Mouse (Mus musculus) monocyte, adult 5-6 weeks (primary cell): ENCODE data around the gene Fam163b. TPM values are rescaled to one million over a fixed set of nuclear protein-coding genes. Genes with fewer than 3 reads are reported as not detected.

Experiments
- ATAC-seq: fragments of 153-309, 156-312 bp; replicated peaks from 2 replicates; pipeline ENCODE4 v1.8.0; 2017; ENCODE audit warnings: mild to moderate bottlenecking; ENCODE audit not compliant: low TSS enrichment, insufficient number of reproducible peaks, severe bottlenecking, poor library complexity, low FRiP score
- total RNA-seq: library from RNA; stranded (forward); fragments of 200-1000, 200-491, 200-594 nt; gene quantifications from 3 replicates; pipeline ENCODE4 v1.2.3, GENCODE M21; 2017

Gene Fam163b
- total RNA-seq = not detected in 3 replicates

DNA sequence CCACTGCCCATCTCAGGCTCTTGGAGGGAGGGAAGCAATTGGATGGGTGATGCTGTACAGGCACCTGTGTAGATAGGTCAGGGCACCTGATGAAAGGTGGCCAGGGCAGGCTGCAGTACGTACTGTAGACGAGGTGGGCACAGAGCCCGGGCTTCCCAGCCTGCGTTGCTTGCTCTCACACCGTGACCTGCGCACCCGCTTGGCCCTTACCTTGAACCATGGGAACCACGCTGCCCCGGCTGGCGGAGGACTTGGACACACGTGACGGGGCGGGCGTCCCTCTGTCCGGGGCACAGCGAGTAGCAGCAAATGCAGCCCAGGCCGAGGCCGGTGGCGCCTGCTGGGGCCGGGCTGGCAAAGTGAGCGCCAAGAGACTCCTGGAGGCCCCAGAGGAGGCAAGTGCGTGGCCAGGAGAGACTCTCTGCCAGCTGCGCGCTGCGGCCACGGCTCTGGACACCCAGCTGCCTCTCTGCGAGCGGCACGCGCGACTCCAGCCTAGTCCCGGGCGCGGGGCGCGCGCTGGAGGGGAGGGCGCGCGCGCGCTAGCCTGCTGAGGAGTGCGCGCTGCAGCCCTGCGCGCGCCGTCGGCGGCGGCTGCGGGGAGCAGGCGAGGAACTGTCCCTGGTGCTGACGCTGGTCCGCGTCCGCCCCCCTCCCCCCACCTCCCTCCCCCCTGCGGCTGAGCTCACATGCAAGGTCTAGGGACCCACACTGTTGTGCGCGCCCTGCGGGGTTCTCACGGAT, at the start of gene Fam163b:
TSS of gene Fam163b (minus strand) at position 542 of the 744 bp plus-strand sequence.
- no peak for ATAC-seq

DNA sequence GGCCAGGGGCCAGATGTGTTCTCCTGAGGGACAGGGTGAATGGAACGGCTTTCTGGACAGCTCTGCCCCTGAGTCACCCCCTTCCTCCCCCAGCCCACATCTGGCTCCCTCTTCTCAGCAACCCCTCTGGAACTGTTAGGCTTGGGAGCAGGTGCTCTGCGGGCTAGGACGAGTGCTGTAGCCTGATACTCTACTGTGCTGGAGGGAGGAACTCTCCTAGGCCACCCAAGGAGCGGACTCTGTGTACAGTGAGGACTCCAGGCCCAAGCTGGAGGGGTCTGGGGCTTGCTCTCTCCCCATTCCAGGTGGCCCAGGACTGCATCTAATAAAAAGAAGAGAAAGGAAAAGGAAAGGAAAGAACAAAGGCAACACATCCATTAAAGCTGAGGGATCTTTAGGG, 47.7 kb upstream of the Fam163b start:
- no peak for ATAC-seq

DNA sequence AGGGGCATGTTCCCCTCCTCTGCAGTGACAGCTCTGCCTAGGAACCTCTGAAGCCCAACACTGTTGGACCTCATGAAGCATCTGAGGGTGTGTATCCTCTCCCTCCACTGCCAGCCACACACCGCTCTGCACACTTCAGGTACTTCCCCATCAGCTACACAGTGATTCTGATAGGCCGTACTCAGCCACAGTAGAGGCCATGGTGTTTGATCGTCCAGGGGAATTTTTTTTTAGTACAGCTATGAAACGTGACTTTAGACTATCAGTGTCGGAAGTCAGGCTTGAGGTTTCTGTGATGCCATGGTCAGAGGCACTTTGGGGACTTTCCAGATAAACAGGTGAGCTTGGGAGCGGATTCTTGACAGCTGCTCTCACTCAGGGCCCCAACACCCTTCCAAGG, 45.2 kb upstream of the Fam163b start:
- no peak for ATAC-seq

DNA sequence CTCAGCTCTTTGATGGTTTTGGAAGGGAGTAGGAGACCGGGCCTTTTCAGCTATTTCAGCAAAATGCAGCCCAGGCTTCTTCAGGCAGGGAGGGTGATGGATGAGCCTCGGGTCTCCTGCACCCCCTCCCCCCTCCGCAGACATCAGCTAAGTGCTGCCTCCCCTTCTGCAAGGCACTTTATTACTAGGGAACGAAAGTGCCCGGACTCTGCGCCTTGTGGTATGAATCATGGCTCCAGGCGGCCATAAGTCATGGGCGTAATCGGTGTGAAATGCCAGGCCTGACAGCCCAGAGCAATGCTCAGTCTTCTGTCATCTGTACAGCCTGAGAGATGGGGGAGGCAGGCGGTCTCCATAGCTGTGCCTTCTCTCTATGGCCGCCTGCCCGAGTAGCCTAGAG, 41.4 kb upstream of the Fam163b start:
- ATAC-seq = no peak

DNA sequence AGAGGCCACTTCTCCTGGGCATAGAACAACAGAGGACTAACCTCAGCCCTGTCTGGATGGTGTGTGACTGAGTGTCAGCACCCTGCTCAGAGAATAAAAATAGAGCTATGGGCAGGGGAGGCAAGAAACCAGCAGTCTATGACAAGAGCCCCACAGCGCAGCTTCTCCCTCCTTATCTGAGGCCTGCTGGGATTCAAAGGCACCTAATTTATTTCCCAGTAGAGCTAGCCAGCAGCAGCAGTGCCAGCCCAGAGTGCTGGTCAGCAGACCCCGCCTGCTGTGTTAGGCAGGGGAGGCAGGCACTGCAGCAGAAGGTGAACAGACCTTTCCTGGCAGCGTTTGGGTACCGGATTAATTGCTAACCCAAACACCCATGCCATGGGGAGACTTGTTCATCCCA, 39.6 kb upstream of the Fam163b start:
- ATAC-seq = no peak

DNA sequence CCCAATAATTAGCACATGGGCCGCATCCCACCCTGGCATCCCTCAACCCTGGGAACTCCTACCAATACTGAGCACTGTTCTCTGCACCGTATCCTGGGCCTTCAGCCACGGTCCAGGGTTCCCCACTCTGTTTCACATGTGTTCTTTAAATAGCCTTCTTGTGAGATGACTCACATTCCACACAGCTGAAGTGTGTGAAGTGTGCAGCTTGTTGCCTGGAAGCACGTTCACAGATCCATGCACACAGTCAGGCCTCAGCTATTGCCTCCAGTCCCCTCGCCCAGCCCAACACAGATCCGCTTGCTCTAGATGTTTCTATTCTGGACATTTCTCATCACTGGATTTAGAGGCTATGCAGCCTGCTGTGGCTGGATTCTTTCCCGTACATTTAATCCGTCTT, 36.8 kb upstream of the Fam163b start:
- no peak for ATAC-seq

DNA sequence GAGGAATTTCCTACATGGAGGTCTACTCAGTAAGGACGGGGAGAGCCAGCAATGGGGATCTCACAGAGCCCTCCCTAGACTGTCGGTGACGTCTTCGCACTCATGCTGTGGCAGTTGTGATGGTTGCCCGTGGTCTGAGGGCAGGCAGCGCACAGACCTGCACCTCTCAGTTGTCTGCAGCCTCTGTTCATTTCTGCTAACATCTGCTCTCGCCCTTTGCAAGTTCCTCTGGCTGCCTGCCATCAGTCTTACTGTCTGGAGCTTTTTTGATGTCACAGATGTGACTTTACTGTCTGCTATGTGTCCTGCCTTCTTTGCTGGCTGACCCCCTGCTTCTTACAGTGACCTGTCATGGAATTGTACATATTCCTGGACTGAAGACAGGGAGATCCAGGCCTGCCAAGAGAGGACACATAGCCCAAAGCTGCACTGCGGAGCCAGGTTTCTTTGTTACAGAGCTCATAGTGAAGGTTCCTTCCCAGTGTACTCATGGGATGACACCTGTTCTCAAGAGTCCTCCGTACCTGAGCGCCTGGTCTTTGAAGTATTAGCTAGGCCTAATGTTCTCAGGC, 33.5 kb upstream of the Fam163b start:
- no peak for ATAC-seq

DNA sequence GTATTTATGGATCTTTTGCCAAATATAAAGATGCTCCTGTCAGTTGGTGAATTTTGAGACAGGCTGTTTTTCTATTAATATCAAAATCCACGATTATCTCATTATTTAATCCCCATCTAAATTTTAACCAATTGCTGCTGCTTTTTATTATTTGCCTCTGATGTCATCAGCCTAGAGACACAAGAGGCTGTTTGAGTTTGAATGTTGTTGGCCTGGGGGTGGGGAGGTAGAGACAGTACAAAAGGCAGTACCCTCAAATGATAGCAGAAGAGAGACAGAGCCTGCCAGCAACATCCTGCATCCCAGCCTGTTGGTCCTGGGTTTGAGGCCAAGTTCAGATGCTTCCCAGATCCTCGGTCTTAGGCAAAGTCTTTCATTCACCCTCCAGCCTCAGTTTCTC, 32.0 kb upstream of the Fam163b start:
- ATAC-seq = no peak

DNA sequence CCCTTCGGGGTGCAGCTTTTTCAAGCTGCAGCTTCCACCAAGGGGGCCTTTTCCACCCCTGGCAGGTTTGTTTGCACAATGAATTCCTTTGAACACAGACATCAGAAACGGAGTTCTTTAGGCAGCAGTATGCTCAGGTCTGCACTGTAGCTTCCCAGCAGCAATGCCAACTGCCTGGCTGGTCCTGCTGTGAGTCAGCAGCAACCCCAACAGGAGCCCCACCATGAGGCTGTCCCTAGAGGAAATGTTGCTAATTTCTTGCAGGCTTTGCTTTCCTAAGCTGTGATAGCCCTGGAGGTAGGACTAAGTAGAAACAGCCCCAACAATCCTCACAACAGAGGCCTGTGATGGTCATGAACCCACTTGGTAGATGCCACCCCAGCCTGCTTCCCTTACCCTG, 24.7 kb upstream of the Fam163b start:
- ATAC-seq = no peak

DNA sequence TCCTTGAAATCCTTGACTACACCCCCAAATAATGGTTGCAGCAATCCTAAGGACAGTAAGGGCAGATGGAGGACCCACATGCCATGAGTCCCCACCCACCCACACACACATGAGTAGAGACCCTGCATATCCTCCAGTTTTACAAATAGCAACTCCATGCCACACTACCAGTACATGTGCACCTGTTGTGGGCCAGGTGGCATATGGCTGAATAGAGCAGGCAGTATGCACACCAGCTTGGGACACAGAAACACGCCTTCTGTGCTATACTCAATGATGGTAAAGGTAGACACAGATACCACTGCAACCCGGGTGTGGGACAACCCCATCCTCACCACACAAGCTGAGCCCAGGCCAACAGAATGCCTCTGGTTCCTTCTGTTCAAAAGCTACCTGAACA, 23.8 kb upstream of the Fam163b start:
- no peak for ATAC-seq

DNA sequence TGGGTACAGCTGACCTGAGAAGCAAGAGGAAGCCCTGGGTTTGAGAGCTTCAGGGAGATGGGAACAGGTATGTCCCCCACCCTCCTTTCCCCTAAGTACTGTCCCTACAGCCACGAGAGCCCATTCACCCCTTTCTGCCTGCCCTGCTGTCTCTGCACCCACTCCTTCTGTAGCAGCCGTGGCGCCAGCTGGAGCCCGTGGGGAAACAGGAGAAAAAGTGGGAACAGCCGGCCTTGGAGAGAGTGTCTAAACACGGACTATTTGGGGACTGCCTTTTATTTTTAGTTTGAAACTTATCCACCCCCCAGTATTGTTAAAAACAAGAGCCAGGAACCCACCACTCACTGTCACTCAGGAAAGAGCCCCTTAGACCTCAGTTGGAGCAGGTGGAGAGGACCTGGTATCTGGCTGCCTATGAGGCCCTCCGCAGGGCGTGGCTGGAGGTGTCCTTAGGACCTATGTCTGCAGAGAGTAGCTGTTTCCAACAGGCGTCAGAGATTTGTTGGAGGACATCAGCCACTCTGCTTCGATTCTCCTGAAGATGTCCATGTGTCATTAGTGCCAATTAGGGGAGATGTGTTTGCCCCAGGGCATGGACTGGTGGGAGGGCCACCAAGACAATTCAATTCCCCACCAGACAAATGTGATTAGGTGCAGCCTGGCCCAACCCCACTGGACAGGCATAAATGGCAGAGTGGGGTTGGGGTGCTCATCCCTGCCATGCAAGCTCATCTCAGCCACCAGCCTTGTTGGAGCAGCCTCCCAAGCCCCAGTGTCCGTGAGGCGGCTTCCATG, 22.7 kb upstream of the Fam163b start, which contains the start of gene Dbh:
TSS of gene Dbh (plus strand) at position 438 of the 795 bp plus-strand sequence.
- ATAC-seq = no peak

DNA sequence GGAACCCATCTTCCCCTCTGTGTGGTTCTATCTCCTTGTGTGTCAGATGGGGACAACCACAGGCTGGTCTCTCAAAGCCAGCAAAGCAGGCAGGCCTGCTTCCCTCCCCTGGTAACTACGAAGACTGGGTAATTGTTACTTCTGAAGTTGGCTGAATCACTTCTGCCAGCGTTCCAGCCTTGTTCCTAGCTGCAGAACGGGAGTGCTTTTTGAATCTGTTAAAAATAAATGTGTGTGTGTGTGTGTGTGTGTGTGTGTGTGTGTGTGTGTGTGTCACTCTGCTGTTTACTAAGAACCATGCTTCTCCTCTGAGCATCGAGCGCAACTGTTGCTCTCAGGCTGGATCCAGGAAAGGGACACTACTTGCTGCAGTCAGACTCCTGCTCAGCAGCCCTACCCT, 21.6 kb upstream of the Fam163b start:
- no peak for ATAC-seq

DNA sequence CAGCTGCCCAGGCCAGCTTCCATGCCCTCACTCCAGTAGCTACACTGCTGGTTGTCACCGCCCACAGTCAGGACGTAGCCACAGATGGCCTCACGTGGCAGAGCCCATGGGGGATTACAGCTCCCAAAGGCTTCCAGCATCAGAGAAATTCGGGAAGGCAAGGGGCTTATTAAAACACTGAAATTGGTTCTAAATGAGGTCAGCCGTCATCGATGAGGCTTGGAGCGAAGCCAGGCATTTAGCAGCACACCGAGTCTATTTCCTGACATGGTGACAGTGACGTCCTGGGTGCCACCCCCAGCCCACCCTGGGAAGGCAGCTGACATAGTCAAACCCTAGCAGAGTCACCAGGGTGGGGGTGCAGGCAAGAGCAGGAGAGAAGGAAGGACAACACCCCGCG, 20.4 kb upstream of the Fam163b start:
- no peak for ATAC-seq

DNA sequence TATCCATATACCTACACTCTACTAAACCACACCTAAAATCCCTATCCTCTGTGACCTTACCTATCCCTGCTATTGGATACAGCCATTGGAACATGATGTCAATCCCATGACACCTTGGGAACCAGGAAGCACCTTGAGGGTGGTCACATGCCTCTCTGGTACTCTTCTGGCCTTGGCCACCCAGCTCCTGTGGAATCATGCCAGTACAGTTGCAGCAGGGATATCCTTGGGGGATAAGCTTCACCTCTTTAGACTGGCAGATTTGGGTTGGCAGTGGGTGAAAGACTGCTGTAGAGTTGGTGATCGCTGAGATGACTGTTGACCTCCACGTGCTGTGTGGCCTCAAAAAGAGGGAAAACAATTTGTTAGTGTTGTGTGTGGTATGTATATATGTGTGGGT, 19.2 kb upstream of the Fam163b start:
- no peak for ATAC-seq

DNA sequence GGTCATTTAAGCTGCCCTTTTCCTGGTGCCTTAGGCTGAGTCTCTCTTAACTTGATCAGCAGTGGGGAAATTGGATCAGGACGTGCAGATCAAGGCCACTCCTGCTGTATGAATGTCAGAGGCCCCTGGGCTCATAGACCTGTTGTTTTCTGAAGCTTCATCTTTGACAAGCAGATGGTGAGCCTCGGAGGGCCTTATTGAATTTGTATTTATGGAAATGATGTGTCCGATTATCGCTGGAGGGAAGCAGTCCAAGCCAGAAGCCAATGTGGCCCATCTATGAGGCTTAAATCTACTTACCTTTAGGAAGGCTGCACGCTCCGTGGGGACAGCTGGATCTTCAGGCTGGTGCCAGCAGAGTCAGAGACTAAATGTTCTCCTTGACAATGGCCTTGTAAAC, 14.3 kb upstream of the Fam163b start:
- ATAC-seq = no peak

DNA sequence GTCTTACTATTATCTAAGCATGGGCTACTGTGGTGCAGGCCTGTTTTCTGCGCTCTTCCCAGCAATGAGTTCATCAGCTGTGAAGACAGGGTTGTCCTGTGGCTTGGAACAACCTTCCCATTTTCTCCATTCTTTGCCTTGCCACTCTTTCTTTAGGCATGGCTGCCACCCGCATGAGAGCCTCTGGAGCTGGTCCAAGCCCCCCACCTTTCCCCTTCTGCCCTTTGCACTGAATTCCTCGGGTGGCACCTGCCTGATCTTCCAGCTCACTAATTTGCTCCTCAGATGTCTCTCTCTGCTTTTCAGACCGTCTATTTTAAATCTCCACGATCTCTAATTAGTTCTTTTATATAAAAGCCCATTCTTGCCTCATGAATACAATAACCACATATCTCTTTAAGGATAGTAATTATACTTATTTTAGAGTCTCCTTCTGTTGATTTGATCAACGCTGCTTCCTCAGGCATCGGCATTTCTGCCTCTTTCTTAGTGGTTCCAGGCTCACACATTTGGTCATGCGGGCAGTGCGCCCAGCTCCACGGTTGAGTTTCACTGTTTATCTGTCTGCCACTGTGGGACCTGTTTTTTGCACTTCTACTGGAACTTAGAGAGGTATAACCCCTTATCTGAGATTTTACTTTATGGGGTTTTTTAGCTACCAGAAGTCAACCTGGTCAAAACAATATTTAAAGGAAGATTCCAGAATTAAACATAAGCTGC, 12.3 kb upstream of the Fam163b start:
- ATAC-seq = no peak

DNA sequence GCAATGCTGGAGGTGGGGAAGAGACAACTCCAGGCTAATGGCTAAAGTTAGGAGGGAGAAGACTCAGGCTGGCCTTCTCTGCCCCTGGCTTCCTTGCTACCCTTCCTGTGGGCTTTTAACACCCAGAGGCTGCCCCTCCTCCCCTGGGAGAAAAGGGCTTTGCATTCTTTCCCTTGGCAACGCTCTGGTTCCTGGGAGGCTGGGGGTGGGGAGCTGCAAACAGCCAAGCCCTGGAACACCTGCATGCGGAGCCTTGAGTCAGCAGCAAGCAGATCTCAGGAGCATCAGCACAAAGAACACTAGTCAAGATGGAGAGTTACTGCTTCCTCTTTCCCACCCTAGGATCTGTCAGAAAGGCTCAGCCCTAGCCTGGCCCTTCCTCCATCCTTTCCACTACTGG, 7.2 kb upstream of the Fam163b start:
- ATAC-seq = no peak

DNA sequence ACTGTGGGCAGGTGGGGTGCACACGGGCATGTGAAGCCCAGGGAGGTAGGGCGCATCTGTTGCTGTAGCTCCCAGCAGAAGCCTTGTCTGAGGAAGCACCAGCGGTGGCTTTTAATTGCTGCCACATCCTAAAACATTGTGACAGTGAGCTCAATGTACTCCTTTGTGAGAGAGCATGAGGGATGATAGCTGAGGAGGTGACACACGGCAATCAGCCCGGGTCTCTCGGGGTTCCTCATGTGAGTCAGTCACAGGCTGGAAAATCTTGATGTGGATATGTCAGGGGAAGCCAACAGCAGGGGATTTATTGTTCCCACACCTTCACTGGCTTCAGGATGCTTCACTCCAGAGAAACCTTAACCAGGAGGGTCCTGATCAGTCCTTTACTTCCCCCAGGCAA, 4.5 kb upstream of the Fam163b start:
- ATAC-seq = no peak

DNA sequence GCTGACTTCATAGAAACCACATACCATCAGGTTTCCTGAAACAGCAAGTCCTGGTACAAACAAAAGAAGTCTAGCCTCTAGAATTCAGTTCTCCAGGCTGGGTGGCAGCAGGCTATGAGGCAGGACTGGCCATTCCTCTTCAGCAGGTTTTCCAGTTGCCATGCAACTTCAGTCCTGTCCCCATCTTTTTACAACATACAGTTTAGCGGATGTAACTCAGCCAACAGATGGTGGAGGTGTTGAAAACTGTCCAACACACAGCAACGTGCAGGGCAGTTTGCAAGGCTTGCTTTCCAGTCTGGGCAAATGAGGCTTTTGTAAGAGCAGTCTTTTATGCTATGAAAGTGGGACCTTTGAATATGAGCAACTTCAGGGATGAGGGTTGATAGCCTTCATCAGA, 2.7 kb upstream of the Fam163b start:
- no peak for ATAC-seq
